Mouse (Mus musculus): ENCODE results near the gene Pax2. TPM values are rescaled to one million over a fixed set of nuclear protein-coding genes. Genes with fewer than 3 reads are reported as not detected.

Pax2 gene
- total and polyA plus RNA-seq, 3 experiments, result not detected

- TF ChIP-seq SMC3 (IDR thresholded peaks at IDR 0.05; ENCODE audit: low read depth, low read length) (no peak), MYC (IDR thresholded peaks at IDR 0.05; ENCODE audit: low read depth, low read length) (no peak)
- Histone ChIP-seq H3K4me2 (ENCODE audit: insufficient read depth, low read depth, poor library complexity, severe bottlenecking) (no peak overlapping the region), H3K27ac (ENCODE audit: insufficient read depth, low read depth) (no peak overlapping the region), H3K79me2 (replicated peaks; ENCODE audit: control insufficient read depth, extremely low read depth, insufficient read depth, poor library complexity, severe bottlenecking) (no peaks in the 10 kb centered on the region), H3K4me1 (ENCODE audit: control insufficient read depth in 1 of 2, insufficient read depth in 2 of 2) (no peaks in the 10 kb centered on the region), H3K4me3 (replicated peaks in 1 of 3; ENCODE audit: low read depth in 2 of 3, low read length in 2 of 3, poor library complexity in 1 of 3) (no peak overlapping the region), H3K9me3 (replicated peaks; ENCODE audit: low read length) (no peaks in the 10 kb centered on the region), H3K36me3 (replicated peaks in 1 of 2; ENCODE audit: control insufficient read depth in 1 of 2, insufficient read depth in 1 of 2, low read length in 1 of 2) (no peaks in the 10 kb centered on the region), H3K27me3 (replicated peaks) (peaks cover 45% of the 10 kb centered on the region), H3K9ac (ENCODE audit: insufficient read depth, low read depth) (no peak overlapping the region)
- DNase-seq (ENCODE audit: extremely low read depth), result no peak
- dilution Hi-C loops (cut with MboI; ENCODE audit: extremely low pct_ligation_motif_present, extremely low pct_unique_long_range_greater_than_20kb, low sequenced_read_pairs), result no loop called here
- in situ Hi-C loops (cut with MboI; ENCODE audit: low pct_ligation_motif_present, low pct_unique_long_range_greater_than_20kb, low sequenced_read_pairs), result loop anchor here (25.0 kb wide), 1 partner anchor 114 kb away; the partner anchor contains the start of gene Pax2
Measured at GRCm38 (mm10) chr19:44876529-44876928, 120.7 kb downstream of the Pax2 start.

- H3K9me3 ChIP-seq (replicated peaks; ENCODE audit: low read length), result no peaks in the 10 kb centered on the region
- in situ Hi-C loops (cut with MboI; ENCODE audit: low pct_ligation_motif_present, low pct_unique_long_range_greater_than_20kb, low sequenced_read_pairs) (loop anchor here (25.0 kb wide), 1 partner anchor 120 kb away; the partner anchor contains the start of gene Pax2), dilution Hi-C loops (cut with MboI; ENCODE audit: extremely low pct_ligation_motif_present, extremely low pct_unique_long_range_greater_than_20kb, low sequenced_read_pairs) (no loop called here)
- H3K4me2 ChIP-seq (ENCODE audit: insufficient read depth, low read depth, poor library complexity, severe bottlenecking), result no peak overlapping the region
- no peak overlapping the region for H3K4me3 ChIP-seq (replicated peaks in 1 of 3; ENCODE audit: low read depth in 2 of 3, low read length in 2 of 3, poor library complexity in 1 of 3)
- peaks cover 0 to 3% of the 10 kb centered on the region in 2 experiments; a peak in 2 of 4 replicates for H3K4me1 ChIP-seq (ENCODE audit: control insufficient read depth in 1 of 2, insufficient read depth in 2 of 2)
- no peak for DNase-seq (ENCODE audit: extremely low read depth)
- H3K9ac ChIP-seq (ENCODE audit: insufficient read depth, low read depth), result no peak overlapping the region
- H3K27me3 ChIP-seq (replicated peaks), result peaks cover 45% of the 10 kb centered on the region
- TF ChIP-seq POLR2AphosphoS2 (IDR thresholded peaks at IDR 0.05; ENCODE audit: low read depth, low read length), result no peak
- no peak for TF ChIP-seq RCOR1 (conservative IDR thresholded peaks at IDR 0.05; ENCODE audit: low read depth, low read length)
- no peak for TF ChIP-seq MAX (IDR thresholded peaks at IDR 0.05; ENCODE audit: low read length)
- TF ChIP-seq MXI1 (IDR thresholded peaks at IDR 0.05; ENCODE audit: low read depth, low read length), result no peak
- no peak for TF ChIP-seq SMC3 (IDR thresholded peaks at IDR 0.05; ENCODE audit: low read depth, low read length)
- TF ChIP-seq SIN3A (IDR thresholded peaks at IDR 0.05; ENCODE audit: low read length), result no peak
- no peak for TF ChIP-seq CTCF (conservative IDR thresholded peaks at IDR 0.05 in 1 of 2, IDR thresholded peaks at IDR 0.05 in 1 of 2; ENCODE audit: low read depth in 2 of 2, low read length in 2 of 2)
- TF ChIP-seq ZMIZ1 (IDR thresholded peaks at IDR 0.05; ENCODE audit: low read depth, low read length), result no peak
- TF ChIP-seq MAFK (IDR thresholded peaks at IDR 0.05; ENCODE audit: insufficient replicate concordance, low read length), result no peak
- TF ChIP-seq PAX5 (IDR thresholded peaks at IDR 0.05; ENCODE audit: low read length), result no peak
- no peak for TF ChIP-seq TBP (conservative IDR thresholded peaks at IDR 0.05; ENCODE audit: low read depth, low read length)
- no peak for TF ChIP-seq HCFC1 (IDR thresholded peaks at IDR 0.05; ENCODE audit: low read depth, low read length)
- no peak for TF ChIP-seq CHD2 (IDR thresholded peaks at IDR 0.05; ENCODE audit: low read length)
- no peak for TF ChIP-seq BHLHE40 (IDR thresholded peaks at IDR 0.05; ENCODE audit: low read depth, low read length)
- TF ChIP-seq CHD1 (IDR thresholded peaks at IDR 0.05; ENCODE audit: low read depth, low read length), result no peak
- TF ChIP-seq TCF12 (IDR thresholded peaks at IDR 0.05; ENCODE audit: low read depth, low read length), result no peak
- no peak for TF ChIP-seq JUND (conservative IDR thresholded peaks at IDR 0.05; ENCODE audit: low read depth, low read length)
- no peak for TF ChIP-seq ZC3H11A (IDR thresholded peaks at IDR 0.05; ENCODE audit: low read depth, low read length)
- no peak for TF ChIP-seq IRF4 (IDR thresholded peaks at IDR 0.05; ENCODE audit: low read depth, low read length)
- H3K79me2 ChIP-seq (replicated peaks; ENCODE audit: control insufficient read depth, extremely low read depth, insufficient read depth, poor library complexity, severe bottlenecking), result no peaks in the 10 kb centered on the region
- no peak overlapping the region for H3K27ac ChIP-seq (ENCODE audit: insufficient read depth, low read depth)
- no peaks in the 10 kb centered on the region for H3K36me3 ChIP-seq (replicated peaks in 1 of 2; ENCODE audit: control insufficient read depth in 1 of 2, insufficient read depth in 1 of 2, low read length in 1 of 2)
Measured at GRCm38 (mm10) chr19:44882552-44883024, 126.7 kb downstream of the Pax2 start.

Measured in CH12.LX (cell line).